Comparison of ENCODE assay signal across 9 mouse cellular contexts in genomic region chr6:136469807-136470206, GRCm38 (mm10). TPM values are rescaled to one million over a fixed set of nuclear protein-coding genes. Genes with fewer than 3 reads are reported as not detected.
DNase-seq lines count a peak whose midpoint lies in the region; ATAC-seq lines count a peak whose summit lies in the region.
"Had no signal": no experiment of that assay in that cellular context is flagged by ENCODE, and none has a peak within 500 bp of the region (broad histone marks: within the 10 kb centered on the region; RNA-seq: fewer than 3 reads in every experiment).

No protein-coding gene starts in this region.

- DNase-seq in neural tube, embryonic 11.5 days (ENCODE audit: low spot score): no peak
- DNase-seq in neural tube, embryonic 10.5 days (ENCODE audit: extremely low spot score, low spot score): no peak
- DNase-seq in embryo, embryonic 10.5 days (ENCODE audit: low spot score): no peak
- no peak for DNase-seq in left cerebral cortex, adult 18-20 months (ENCODE audit: low spot score in 2 of 2)

- H3K4me2 ChIP-seq in neural tube, embryonic 11.5 days (ENCODE audit: low read depth): no peak overlapping the region
- H3K4me2 ChIP-seq in forebrain, embryonic 13.5 days: no peak overlapping the region
- H3K4me2 ChIP-seq in limb, embryonic 12.5 days: no peak overlapping the region
- no peak overlapping the region for H3K4me2 ChIP-seq in stomach, embryonic 14.5 days (replicated peaks; ENCODE audit: low read depth, low read length)

- no peak overlapping the region for H3K4me3 ChIP-seq in neural tube, embryonic 11.5 days (ENCODE audit: low read depth, low read length)
- H3K4me3 ChIP-seq in forebrain, embryonic 13.5 days: no peak overlapping the region
- H3K4me3 ChIP-seq in limb, embryonic 12.5 days (replicated peaks): no peak overlapping the region
- H3K4me3 ChIP-seq in stomach, embryonic 14.5 days (ENCODE audit: low read depth, low read length): no peak overlapping the region

- no peak for ATAC-seq in neural tube, embryonic 11.5 days (ENCODE audit: insufficient read depth, low FRiP score, low TSS enrichment)
- no peak for ATAC-seq in forebrain, embryonic 13.5 days
- ATAC-seq in limb, embryonic 12.5 days (ENCODE audit: insufficient number of reproducible peaks, insufficient read depth, low FRiP score, low TSS enrichment, low read depth): no peak
- no peak for ATAC-seq in stomach, embryonic 14.5 days (ENCODE audit: insufficient number of reproducible peaks, insufficient read depth, low FRiP score, low read depth)

- 69% methylated on average over 9 of the region's 9 CpGs for WGBS in neural tube, embryonic 11.5 days
- whole genome bisulfite sequencing in forebrain, embryonic 13.5 days: 72% methylated on average over 9 of the region's 9 CpGs
- 72% methylated on average over 9 of the region's 9 CpGs for WGBS in limb, embryonic 12.5 days
- 72% methylated on average over 9 of the region's 9 CpGs for WGBS in stomach, embryonic 14.5 days

- H3K9ac ChIP-seq in neural tube, embryonic 11.5 days (ENCODE audit: low read length): no peak overlapping the region
- no peak overlapping the region for H3K9ac ChIP-seq in forebrain, embryonic 13.5 days
- no peak overlapping the region for H3K9ac ChIP-seq in limb, embryonic 12.5 days (replicated peaks)
- H3K9ac ChIP-seq in stomach, embryonic 14.5 days (replicated peaks; ENCODE audit: low read depth, low read length): no peak overlapping the region

- no peaks in the 10 kb centered on the region for H3K9me3 ChIP-seq in neural tube, embryonic 11.5 days (ENCODE audit: control insufficient read depth, low read length)
- no peaks in the 10 kb centered on the region for H3K9me3 ChIP-seq in forebrain, embryonic 13.5 days (replicated peaks)
- 0 out of 2 replicates have a peak, but pooled peaks cover 3% of the 10 kb centered on the region for H3K9me3 ChIP-seq in limb, embryonic 12.5 days
- peaks cover 3% of the 10 kb centered on the region; the same call in 1 of the 2 replicates for H3K9me3 ChIP-seq in stomach, embryonic 14.5 days (ENCODE audit: control insufficient read depth, low read depth, low read length)

- H3K4me1 ChIP-seq in neural tube, embryonic 11.5 days (ENCODE audit: control insufficient read depth, insufficient read depth, low read length): no peaks in the 10 kb centered on the region
- H3K4me1 ChIP-seq in forebrain, embryonic 13.5 days: peaks cover 34% of the 10 kb centered on the region
- H3K4me1 ChIP-seq in limb, embryonic 12.5 days (replicated peaks): peaks cover 29% of the 10 kb centered on the region
- H3K4me1 ChIP-seq in stomach, embryonic 14.5 days (ENCODE audit: control insufficient read depth, insufficient read depth, low read length): peaks cover 23% of the 10 kb centered on the region

- no peaks in the 10 kb centered on the region for H3K36me3 ChIP-seq in neural tube, embryonic 11.5 days (ENCODE audit: control insufficient read depth, insufficient read depth, low read length)
- no peaks in the 10 kb centered on the region for H3K36me3 ChIP-seq in forebrain, embryonic 13.5 days (ENCODE audit: poor library complexity, severe bottlenecking)
- no peaks in the 10 kb centered on the region for H3K36me3 ChIP-seq in limb, embryonic 12.5 days
- no peaks in the 10 kb centered on the region for H3K36me3 ChIP-seq in stomach, embryonic 14.5 days (ENCODE audit: control insufficient read depth, insufficient read depth, low read length)

- no peaks in the 10 kb centered on the region for H3K27me3 ChIP-seq in neural tube, embryonic 11.5 days (ENCODE audit: control insufficient read depth, insufficient read depth, low read length)
- H3K27me3 ChIP-seq in forebrain, embryonic 13.5 days: no peaks in the 10 kb centered on the region
- no peaks in the 10 kb centered on the region for H3K27me3 ChIP-seq in limb, embryonic 12.5 days
- H3K27me3 ChIP-seq in stomach, embryonic 14.5 days (ENCODE audit: control insufficient read depth, insufficient read depth, low read length): no peaks in the 10 kb centered on the region

- H3K27ac ChIP-seq in neural tube, embryonic 11.5 days (ENCODE audit: low read depth, low read length): peak overlapping the region; percentile 95
- H3K27ac ChIP-seq in forebrain, embryonic 13.5 days: peak overlapping the region; percentile 99
- peak overlapping the region; percentile 97 for H3K27ac ChIP-seq in limb, embryonic 12.5 days
- H3K27ac ChIP-seq in stomach, embryonic 14.5 days (ENCODE audit: low read length): peak overlapping the region; percentile 93

RNA-seq across cellular contexts. Expression of gene Atf7ip, which starts 36.2 kb away (rescaled TPM):
- polyA plus RNA-seq in neural tube, embryonic 11.5 days (2014; fragmentation: Nextera tagmentation; extraction: Ambion mirVana): 51.1 and 56.4 TPM in 2 replicates
- 47.3 and 56.6 TPM in 2 replicates for polyA plus RNA-seq in forebrain, embryonic 13.5 days (2015; fragmentation: Nextera tagmentation; extraction: Ambion mirVana)
- polyA plus RNA-seq in limb, embryonic 12.5 days (2016; fragmentation: Nextera tagmentation; extraction: Ambion mirVana): 43.5 and 51.0 TPM in 2 replicates
- polyA plus RNA-seq in stomach, embryonic 14.5 days (2014; fragmentation: Nextera tagmentation; extraction: Ambion mirVana): 49.9 and 59.3 TPM in 2 replicates
- total RNA-seq in left cerebral cortex, adult 18-20 months (2021): 100 to 1,000 TPM in 1 of 2 experiments, 10 to 100 TPM in 1; 94.9 to 124 TPM

RNA-seq across cellular contexts. Expression of gene E330021D16Rik, which starts 54.4 kb away (rescaled TPM):
- not detected in 2 replicates for polyA plus RNA-seq in neural tube, embryonic 11.5 days (2014; fragmentation: Nextera tagmentation; extraction: Ambion mirVana)
- not detected in 2 replicates for polyA plus RNA-seq in forebrain, embryonic 13.5 days (2015; fragmentation: Nextera tagmentation; extraction: Ambion mirVana)
- not detected in 2 replicates for polyA plus RNA-seq in limb, embryonic 12.5 days (2016; fragmentation: Nextera tagmentation; extraction: Ambion mirVana)
- polyA plus RNA-seq in stomach, embryonic 14.5 days (2014; fragmentation: Nextera tagmentation; extraction: Ambion mirVana): 0.36 TPM in 2 replicates
- not detected for total RNA-seq in left cerebral cortex, adult 18-20 months (2021)
- total RNA-seq: hematopoietic stem cell, adult 5-6 weeks; neutrophil, adult 5-6 weeks had no signal
